Mouse (Mus musculus): ENCODE data around the gene Fam20c. TPM values are rescaled to one million over a fixed set of nuclear protein-coding genes. Genes with fewer than 3 reads are reported as not detected.

Gene Fam20c
- polyA plus RNA-seq, 1 experiment: 10.8 TPM

DNA sequence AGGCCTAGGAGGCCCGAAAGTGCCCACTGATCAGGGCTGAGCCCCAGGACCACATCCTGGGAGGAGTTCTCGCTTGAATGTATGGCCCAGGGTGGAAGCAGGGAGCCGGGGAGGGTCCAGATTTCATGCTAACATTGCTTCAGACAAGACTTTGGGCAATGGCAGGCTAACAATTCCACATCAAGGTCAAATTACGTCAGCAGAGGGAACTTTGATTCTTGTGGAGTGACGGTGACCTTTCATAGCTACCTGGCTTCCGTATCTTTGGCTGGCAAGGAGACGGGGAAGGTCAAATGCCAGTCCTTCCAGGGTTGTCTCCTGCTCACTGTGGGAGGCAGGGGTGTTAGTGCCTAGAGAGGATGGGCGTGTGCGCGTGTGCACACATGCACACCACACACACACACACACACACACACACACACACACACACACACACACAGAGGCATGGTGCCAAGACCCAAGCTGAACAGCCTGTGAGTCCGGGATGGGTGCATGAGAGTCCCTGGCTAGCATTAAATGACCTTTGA lies 36.7 kb downstream of the Fam20c start:
- TF ChIP-seq POLR2A (IDR thresholded peaks at IDR 0.05; ENCODE audit: low read depth, low read length): no peak
- TF ChIP-seq CTCF (IDR thresholded peaks at IDR 0.05; ENCODE audit: borderline replicate concordance, insufficient read depth, low read length): no peak
- H3K4me3 ChIP-seq (ENCODE audit: insufficient read depth, low read length): no peak overlapping the region
- no peaks in the 10 kb centered on the region for H3K4me1 ChIP-seq (ENCODE audit: control insufficient read depth, insufficient read depth, low read length)
- H3K27ac ChIP-seq (ENCODE audit: insufficient read depth, low read length): no peak overlapping the region

DNA sequence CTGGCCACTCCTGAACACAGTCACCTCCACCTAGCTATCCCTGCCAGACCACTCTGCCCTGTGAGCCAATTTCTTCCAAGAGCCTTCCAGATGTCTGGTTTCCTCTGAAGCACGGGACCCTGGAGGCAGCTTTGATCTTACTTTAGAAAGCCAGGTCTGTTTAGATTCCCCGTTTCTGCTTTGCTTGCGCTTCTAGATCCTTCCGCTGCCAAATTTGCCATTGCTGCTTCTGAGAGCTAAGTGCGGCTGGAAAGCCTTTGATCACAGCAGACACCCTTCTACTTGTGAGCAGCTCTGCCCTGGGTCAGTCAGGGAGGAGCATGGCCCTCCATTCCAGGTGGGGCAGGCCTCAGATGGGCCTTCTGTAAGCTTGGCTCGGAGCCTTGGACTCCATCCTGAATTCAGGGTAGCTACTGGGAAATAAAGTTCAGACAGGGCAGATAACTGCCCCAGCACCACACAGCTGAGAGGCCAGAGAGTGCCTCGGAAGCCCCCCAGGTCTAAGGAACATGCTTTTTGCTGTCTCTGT lies 47.3 kb downstream of the Fam20c start:
- Histone ChIP-seq H3K4me3 (ENCODE audit: insufficient read depth, low read length) (no peak overlapping the region), H3K27ac (ENCODE audit: insufficient read depth, low read length) (no peak overlapping the region), H3K4me1 (ENCODE audit: control insufficient read depth, insufficient read depth, low read length) (no peaks in the 10 kb centered on the region)
- TF ChIP-seq CTCF (IDR thresholded peaks at IDR 0.05; ENCODE audit: borderline replicate concordance, insufficient read depth, low read length) (no peak), POLR2A (IDR thresholded peaks at IDR 0.05; ENCODE audit: low read depth, low read length) (no peak)

DNA sequence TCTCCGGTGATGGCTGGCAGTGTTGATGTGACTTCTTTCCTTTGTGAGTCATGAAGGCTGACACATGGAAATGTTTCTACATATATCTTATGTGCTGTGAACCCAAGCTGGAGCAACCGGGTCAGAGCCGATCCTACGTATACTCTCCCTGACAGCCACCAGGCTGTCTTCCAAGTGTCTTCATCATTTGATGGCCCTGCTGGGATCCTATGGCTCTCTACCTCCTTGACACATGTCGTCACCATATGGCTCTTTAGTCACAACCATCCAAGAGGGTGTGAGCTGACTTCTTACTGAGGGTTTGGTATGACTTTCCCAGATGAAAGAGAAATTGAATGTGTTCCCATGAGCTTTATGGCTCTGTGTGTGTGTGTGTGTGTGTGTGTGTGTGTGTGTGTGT lies 50.0 kb downstream of the Fam20c start:
- H3K4me1 ChIP-seq (ENCODE audit: control insufficient read depth, insufficient read depth, low read length): no peaks in the 10 kb centered on the region
- no peak overlapping the region for H3K27ac ChIP-seq (ENCODE audit: insufficient read depth, low read length)
- TF ChIP-seq POLR2A (IDR thresholded peaks at IDR 0.05; ENCODE audit: low read depth, low read length) (no peak), CTCF (IDR thresholded peaks at IDR 0.05; ENCODE audit: borderline replicate concordance, insufficient read depth, low read length) (no peak)
- H3K4me3 ChIP-seq (ENCODE audit: insufficient read depth, low read length): no peak overlapping the region

DNA sequence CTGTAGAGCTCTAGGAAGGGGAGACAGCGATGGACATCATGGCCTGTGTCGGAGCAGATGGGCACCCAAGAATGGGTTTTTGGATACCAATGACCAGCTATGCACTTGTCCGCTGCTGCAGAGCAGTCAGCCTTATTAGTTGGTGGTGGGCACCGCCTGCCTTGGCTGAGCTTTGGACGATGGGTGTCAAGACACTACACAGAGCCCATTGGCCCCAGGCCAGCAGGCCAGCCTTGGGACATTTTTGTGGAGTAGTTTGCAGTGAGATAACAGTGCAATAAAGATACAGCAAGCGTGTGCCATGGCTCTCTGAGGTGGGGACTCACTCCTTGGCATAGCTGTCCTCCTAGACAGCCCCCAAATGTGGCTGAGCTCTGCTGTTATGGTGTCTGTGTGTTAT lies 55.5 kb downstream of the Fam20c start:
- no peaks in the 10 kb centered on the region for H3K4me1 ChIP-seq (ENCODE audit: control insufficient read depth, insufficient read depth, low read length)
- no peak for TF ChIP-seq POLR2A (IDR thresholded peaks at IDR 0.05; ENCODE audit: low read depth, low read length)
- TF ChIP-seq CTCF (IDR thresholded peaks at IDR 0.05; ENCODE audit: borderline replicate concordance, insufficient read depth, low read length): no peak
- no peak overlapping the region for H3K4me3 ChIP-seq (ENCODE audit: insufficient read depth, low read length)
- no peak overlapping the region for H3K27ac ChIP-seq (ENCODE audit: insufficient read depth, low read length)

DNA sequence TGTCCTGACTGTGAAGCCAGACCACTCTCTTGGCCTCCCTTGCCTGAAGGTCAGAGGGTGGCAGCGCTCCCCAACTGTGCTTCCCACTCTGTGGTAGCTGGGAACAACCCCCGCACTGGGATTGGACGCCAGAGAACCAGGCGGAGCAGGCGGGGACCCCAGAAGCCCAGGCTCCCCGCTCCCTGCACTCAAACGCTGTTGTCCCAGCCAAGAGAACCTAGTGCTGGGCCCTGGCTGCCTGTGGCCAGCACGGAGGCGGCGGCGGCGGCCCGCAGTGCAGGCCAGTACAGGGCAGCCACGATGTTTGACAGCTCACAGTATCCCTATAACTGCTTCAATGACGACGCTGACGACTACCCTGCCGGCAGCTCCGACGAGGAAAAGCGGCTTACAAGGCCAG lies 65.5 kb downstream of the Fam20c start, which contains the start of gene Gm5294:
Gene Gm5294 (plus strand): TSS at position 301 of the 400 bp plus-strand sequence.
- Histone ChIP-seq H3K4me3 (ENCODE audit: insufficient read depth, low read length) (no peak within 1 kb of the TSS), H3K4me1 (ENCODE audit: control insufficient read depth, insufficient read depth, low read length) (no peaks in the 10 kb centered on the region)

DNA sequence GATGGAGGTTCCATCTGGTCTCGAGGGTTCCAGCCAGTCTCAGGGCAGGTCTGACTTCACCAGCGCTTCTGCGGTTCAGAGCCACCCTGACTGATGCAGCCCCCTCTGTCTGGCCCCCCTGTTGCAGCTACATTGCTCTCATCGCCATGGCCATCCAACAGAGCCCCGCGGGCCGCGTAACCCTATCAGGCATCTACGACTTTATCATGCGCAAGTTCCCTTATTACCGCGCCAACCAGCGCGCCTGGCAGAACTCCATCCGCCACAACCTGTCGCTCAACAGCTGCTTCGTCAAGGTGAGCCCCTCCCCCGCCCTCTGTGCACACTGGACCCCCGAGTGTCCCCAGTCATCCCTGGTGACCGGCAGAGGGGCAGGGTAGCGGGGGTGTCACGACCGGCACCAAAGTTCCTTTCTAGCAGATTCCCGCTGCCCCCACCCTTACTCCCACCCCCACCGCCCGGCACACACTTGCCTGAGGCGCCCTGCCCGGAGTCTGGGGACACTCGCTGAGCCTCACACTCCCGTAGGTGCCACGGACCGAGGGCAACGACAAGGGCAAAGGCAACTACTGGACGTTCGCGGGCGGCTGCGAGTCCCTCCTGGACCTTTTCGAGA lies 66.5 kb downstream of the Fam20c start:
- no peak for TF ChIP-seq CTCF (IDR thresholded peaks at IDR 0.05; ENCODE audit: borderline replicate concordance, insufficient read depth, low read length)
- TF ChIP-seq POLR2A (IDR thresholded peaks at IDR 0.05; ENCODE audit: low read depth, low read length): no peak
- Histone ChIP-seq H3K27ac (ENCODE audit: insufficient read depth, low read length) (no peak overlapping the region), H3K4me1 (ENCODE audit: control insufficient read depth, insufficient read depth, low read length) (no peaks in the 10 kb centered on the region), H3K4me3 (ENCODE audit: insufficient read depth, low read length) (no peak overlapping the region)

More for the DNA sequence above, 65.5 kb downstream of the Fam20c start, which contains the start of gene Gm5294:
- TF ChIP-seq POLR2A (IDR thresholded peaks at IDR 0.05; ENCODE audit: low read depth, low read length) (no peak), CTCF (IDR thresholded peaks at IDR 0.05; ENCODE audit: borderline replicate concordance, insufficient read depth, low read length) (no peak)
- H3K27ac ChIP-seq (ENCODE audit: insufficient read depth, low read length): no peak within 1 kb of the TSS

DNA sequence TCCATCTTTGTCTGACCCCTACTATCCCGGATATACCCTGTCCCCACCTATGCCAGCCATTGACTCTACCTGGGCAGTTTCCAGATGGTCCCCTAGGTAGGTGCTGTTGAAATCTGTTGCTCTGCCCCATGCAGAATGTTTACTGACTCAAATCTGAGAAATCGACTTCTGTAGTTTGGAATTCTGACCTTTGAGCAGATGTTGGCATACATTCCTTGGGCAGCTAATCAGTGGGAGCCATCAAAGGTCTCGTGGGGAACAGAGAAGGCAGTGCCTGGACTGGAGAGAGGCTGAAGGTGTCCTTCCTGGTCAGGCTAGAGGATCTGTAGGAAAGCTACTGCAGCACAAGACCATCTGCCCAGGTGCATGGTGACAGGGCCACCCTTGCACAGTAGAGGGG lies 70.8 kb downstream of the Fam20c start:
- Histone ChIP-seq H3K4me3 (ENCODE audit: insufficient read depth, low read length) (no peak overlapping the region), H3K27ac (ENCODE audit: insufficient read depth, low read length) (no peak overlapping the region), H3K4me1 (ENCODE audit: control insufficient read depth, insufficient read depth, low read length) (no peaks in the 10 kb centered on the region)
- TF ChIP-seq CTCF (IDR thresholded peaks at IDR 0.05; ENCODE audit: borderline replicate concordance, insufficient read depth, low read length) (no peak), POLR2A (IDR thresholded peaks at IDR 0.05; ENCODE audit: low read depth, low read length) (no peak)

DNA sequence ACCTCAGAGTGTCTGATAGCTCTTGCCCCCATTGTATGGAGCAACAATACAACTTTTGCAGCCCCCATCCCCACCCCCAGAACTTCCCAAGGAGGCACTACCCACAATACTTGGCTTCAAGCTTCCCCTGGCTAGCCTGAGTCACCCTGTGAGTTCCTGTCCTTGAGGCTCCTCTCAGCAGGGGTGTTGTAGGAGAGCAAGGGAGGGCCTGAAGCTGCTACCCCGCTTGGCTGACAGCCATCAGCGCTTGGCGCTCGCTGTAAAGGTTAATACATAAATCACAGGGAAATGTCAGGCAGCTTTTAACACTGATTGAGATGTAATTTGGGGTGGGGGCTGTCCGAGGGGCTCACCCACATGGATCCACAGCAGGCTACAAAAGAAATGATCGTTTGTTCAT lies 79.1 kb downstream of the Fam20c start:
- no peaks in the 10 kb centered on the region for H3K4me1 ChIP-seq (ENCODE audit: control insufficient read depth, insufficient read depth, low read length)
- TF ChIP-seq POLR2A (IDR thresholded peaks at IDR 0.05; ENCODE audit: low read depth, low read length) (no peak), CTCF (IDR thresholded peaks at IDR 0.05; ENCODE audit: borderline replicate concordance, insufficient read depth, low read length) (no peak)
- no peak overlapping the region for H3K4me3 ChIP-seq (ENCODE audit: insufficient read depth, low read length)
- no peak overlapping the region for H3K27ac ChIP-seq (ENCODE audit: insufficient read depth, low read length)

DNA sequence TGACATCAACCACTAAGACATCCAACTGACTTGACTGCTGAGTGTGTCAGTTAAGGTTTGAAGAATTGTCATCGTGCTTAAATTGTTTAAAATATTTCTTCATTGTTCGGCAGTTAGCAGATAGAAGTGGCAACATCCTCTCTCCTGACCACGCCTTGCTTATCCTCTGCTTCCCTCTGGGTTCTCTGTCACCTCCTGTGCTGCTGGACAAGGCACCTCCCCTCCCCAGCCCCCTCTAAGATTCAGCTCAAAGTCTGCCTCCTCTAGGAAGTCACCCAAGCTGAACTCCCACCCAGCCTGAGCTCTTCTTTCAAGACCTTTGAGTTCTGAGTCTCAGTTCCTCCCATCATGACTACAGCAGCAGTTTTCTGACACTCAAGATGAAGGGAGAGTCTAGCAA lies 80.6 kb downstream of the Fam20c start:
- no peak overlapping the region for H3K4me3 ChIP-seq (ENCODE audit: insufficient read depth, low read length)
- H3K27ac ChIP-seq (ENCODE audit: insufficient read depth, low read length): no peak overlapping the region
- TF ChIP-seq CTCF (IDR thresholded peaks at IDR 0.05; ENCODE audit: borderline replicate concordance, insufficient read depth, low read length): no peak
- TF ChIP-seq POLR2A (IDR thresholded peaks at IDR 0.05; ENCODE audit: low read depth, low read length): no peak
- H3K4me1 ChIP-seq (ENCODE audit: control insufficient read depth, insufficient read depth, low read length): no peaks in the 10 kb centered on the region

DNA sequence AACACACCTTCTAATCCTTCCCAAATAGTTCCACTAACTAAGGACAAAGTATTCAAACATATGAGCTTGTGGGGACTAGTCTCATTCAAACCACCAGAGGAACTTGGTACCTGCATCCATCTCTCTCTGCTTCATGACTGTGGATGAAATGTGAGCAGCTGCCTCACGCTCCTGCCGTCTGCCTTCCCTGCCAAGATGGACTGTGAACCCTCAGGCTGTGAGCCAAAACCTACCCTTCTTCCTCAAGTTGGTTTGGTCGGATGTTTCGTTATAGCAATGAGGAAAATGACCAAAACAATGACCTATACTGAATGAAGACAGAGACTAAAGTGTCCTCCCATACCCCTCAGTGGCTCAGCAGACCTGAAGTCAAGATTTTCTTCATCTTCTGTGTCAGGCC lies 86.7 kb downstream of the Fam20c start:
- H3K4me3 ChIP-seq (ENCODE audit: insufficient read depth, low read length): no peak overlapping the region
- H3K4me1 ChIP-seq (ENCODE audit: control insufficient read depth, insufficient read depth, low read length): no peaks in the 10 kb centered on the region
- TF ChIP-seq CTCF (IDR thresholded peaks at IDR 0.05; ENCODE audit: borderline replicate concordance, insufficient read depth, low read length): no peak
- no peak for TF ChIP-seq POLR2A (IDR thresholded peaks at IDR 0.05; ENCODE audit: low read depth, low read length)
- no peak overlapping the region for H3K27ac ChIP-seq (ENCODE audit: insufficient read depth, low read length)
